Mouse (Mus musculus): ENCODE measurements around the gene Sema4c.

- TF ChIP-seq CTCF (IDR thresholded peaks at IDR 0.05; ENCODE audit: low read depth) (peak; percentile 68), EP300 (IDR thresholded peaks at IDR 0.05; ENCODE audit: low read depth) (peak; percentile 57)
These were observed 46.7 kb downstream of the Sema4c start, which contains the start of gene Cnnm3 for GRCm38 (mm10) chr1:36511289-36512021.
